Mouse (Mus musculus): Measurements from ENCODE around the gene Unc119b.
"Not testable (repeated sequence)": the region's sequence is repeated elsewhere in the genome, so short reads cannot be mapped to it uniquely, and the experiment has no call there.

Unc119b gene

DNA sequence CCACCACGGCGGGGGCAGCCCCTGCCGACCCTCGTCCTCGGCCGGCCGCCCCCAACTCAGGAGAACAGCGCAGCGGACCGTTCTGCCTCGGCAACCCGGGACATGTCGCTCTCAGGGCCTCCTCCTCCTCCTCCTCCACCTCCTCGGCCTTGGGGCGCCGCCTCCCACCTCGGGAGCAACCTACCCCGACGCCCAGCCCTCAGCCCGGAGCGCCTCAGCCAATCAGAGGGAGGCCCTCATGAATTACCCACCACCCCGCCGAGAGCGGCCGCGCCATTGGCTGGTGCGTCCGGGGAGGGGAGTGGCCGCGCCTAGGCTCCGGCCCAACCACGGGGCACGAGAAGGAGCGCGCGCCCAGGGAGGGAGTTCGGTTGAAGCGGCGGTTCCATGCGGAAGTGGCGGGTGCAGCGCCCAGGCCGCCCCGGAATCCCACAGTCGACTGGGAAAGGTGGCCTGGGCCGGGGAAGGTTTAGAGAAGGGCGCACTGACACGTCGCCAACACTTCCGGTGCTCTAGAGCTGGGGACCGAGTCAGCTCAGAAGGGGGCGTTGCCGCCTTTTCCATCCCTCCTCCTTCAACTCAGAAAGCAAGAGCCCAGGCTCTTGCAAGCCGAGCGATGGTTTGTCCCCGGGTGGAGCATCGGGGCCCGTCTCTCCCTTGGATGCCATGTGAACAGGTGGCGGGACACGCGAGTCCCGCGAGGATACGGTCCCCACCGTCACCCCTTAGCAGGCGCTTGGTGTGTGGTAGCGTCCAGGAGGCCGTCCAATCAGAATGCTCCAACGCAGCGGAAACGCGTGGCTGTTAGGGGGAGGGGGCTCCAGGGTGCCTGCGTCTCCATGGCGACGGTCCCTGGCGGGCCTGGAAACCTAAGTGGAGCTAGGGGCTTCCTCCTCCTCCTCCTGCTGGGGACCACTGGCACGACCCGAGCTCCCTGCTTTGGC, 23.5 kb upstream of the Unc119b start, which contains the start of gene Mlec:
Gene Mlec (minus strand): TSS at position 140 of the 944 bp plus-strand sequence.
- peak; percentile 97 for DNase-seq (ENCODE audit: low spot score)

DNA sequence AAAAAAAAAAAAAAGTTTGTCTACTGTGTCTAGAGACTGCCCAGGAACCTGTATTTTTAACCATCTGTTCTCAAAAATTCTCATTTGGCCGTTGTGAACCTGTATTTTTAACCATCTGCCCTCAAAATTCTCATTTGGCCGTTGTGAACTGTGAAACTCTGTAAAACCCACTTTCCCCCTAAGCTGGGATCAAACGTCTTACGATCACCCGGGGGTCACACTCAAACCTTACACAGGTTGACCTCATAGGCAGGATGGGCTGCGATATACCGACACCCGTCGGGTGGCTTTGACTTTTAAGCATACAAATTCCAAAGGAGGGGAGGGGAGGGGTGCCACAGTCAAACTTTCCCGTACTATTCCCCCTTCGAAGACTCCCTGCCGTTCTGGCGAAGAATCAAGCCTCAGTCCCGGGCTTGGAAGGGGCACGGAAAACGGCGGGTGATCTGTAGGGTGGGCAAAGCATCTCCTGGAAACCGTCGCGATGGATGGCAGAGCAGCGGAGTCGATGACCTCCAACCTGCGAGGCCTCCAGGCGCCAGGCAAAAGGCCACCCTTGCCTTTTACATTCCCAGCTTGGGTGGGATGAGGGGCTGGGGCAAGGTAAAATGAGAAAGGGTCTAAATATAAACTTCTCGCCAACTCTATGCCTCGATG, 22.3 kb upstream of the Unc119b start:
- DNase-seq (ENCODE audit: low spot score), result no peak

DNA sequence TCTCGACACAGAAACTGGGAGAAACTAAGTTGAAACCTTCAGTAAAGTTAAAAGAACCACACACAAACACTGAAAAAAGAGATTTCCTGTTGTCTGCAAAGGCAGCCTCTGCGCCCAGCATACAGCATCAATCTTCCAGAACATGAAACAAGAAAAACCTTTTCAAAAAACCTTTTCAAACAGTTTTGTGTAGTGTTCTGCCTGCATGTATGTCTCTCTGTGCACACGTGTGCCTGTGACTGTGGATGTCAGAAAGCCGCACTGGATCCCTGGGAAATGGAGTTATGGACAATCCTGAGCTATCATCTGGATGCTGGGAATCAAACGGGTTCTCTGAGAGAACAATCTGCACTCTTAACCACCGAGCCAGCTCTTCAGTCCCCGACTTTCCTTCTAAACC, 21.6 kb upstream of the Unc119b start:
- DNase-seq (ENCODE audit: low spot score), result no peak

DNA sequence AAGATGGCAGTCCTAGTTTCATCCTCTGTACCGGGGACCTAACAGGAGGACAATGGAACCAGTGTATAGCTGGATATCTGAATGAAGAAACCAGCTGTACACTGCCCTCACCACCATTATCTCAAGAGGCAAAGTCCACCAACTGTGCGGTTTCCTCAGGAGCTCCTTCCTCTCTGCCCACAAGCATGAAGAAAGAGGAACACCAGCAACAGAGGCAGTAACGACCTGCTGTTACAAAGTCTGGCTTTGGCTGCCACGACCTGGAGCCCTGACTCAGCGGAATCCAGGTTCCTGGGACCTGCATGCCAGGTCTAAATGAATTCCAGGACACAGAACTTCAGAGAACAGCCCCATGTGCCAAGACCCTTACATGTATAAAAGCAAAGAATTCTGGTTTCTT, 21.1 kb upstream of the Unc119b start:
- no peak for DNase-seq (ENCODE audit: low spot score)

DNA sequence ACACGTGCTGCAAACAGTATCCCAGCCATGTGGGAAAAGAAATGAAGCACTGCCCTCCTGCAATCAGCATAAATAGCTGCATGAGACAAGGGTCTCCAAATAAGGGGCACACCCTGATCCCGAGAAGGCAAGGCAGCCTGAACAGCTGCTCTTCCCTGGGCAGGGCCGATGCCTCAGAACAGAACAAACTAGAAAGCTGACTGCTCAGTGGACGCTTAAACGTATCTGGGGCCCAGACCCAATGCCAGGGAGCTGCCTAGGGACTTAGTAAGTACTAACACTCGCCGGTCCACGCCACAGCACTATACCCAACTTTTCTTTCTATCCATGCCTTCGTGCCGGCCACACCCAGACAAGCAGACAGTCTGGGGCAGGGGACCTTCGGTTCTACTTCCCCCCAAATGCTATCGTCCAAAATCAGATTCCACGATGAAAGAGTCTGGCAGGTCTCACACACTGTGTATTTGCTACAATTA, 20.4 kb upstream of the Unc119b start:
- no peak for DNase-seq (ENCODE audit: low spot score)

DNA sequence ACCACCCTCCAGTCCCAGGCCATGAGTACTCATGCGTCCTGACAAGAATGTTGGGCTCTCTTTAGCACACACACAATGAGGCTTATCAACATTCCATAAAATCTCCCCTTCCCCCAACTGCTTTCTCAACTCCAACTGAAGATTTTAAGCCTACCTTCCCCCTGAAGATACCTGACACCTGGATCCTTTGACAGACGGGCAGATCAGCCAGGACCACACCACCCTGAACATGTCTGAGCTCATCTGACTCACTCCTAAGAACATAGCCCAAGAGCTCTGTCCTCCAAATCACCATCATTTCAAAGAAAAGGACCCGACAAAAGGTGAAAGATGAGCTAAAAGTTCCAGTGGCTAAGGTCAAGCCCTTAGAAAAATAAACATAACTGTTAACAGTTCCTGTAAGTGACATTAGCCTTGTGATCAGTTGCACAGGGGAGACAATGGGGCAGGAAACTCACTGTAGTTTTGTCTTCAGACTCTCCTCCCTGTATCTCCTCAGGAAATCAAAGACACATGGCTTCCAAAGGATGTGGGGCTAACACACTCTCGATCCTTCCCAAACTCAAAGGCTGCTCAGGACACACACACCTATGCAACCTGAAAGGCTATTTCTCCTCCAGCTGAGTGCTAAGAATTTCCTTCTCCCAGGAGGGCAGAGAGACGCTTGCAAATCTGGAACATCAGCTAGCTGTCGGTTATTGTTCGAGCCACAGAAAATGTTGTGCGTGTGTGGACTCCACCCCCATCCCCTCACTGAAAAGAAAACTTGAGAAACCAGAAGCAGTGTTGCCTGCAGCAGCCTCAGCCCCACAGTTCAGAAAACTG, 17.6 kb upstream of the Unc119b start:
- no peak for DNase-seq (ENCODE audit: low spot score)

DNA sequence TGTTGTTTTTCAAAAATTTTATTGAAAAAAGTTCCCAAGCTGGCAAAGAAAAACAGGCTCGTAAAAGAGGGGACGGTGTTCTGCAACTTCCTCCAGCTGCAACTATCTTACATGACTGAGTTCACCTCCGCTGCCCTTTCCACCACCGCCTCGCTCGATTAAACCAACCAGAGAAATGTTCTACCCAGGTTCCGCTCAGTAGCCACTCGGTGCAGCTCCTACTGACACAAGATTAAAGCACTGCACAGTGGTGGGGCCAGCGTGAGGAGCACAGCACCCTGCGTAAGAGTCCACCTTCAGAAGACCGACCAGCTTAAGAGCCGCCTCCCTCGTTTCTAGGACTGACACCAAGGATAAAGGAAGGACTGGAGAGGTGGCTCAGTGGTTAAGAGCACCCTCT, 16.7 kb upstream of the Unc119b start:
- DNase-seq (ENCODE audit: low spot score), result no peak

DNA sequence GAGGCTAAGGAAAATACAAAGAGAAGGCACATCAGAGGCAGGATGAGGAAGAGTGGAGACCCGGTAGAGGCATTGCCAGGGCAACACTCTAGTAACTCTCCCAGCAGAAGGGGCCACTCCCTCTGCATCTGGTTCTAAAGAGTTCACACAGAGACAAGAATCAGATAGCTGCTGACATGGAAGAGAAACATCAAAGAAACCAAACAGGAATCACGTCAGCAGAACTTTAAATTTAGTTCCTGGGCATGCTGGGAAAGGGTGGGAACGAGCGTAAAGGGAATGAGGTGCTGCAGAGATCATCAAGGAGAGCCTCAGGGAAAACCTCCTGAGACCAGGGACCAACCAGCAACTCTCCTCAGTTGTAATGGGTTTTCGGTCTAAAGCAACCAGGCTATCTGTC, 16.2 kb upstream of the Unc119b start:
- DNase-seq (ENCODE audit: low spot score), result no peak

DNA sequence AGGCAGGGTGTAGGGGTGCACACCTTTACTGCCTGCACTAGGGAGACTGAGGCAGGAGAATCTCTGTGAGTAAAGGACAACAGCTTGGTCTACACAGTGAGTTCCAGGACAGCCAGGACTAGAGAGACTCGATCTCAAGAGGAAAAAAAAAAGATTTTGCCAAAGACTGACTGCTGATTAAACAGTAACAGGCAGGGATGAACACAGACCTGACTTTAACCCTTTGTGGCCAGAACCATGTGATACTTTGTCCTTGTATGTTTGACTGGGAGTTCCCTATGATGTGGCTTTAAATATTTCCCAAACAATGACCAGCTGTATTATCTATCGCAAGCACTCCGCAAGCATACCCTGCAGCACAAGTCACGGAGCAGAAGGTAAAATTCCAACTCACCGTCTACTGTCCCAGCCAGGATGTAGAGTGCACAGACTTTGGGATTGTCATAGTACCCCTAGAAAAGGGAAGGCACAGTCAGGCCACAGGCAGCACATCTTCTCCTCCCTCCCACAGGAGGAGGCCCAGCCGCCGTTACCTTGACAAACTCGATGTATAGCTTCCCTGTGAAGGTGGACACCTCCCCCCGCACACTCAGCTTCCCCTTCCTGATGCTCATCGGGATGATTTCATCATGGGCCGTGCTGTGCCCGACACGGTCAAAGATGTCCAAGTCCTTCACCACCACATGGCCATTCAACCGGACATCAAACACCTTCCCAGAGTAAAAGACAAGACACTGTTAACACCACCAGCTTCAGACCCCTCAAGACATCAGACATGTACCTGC, 15.1 kb upstream of the Unc119b start:
- no peak for DNase-seq (ENCODE audit: low spot score)

DNA sequence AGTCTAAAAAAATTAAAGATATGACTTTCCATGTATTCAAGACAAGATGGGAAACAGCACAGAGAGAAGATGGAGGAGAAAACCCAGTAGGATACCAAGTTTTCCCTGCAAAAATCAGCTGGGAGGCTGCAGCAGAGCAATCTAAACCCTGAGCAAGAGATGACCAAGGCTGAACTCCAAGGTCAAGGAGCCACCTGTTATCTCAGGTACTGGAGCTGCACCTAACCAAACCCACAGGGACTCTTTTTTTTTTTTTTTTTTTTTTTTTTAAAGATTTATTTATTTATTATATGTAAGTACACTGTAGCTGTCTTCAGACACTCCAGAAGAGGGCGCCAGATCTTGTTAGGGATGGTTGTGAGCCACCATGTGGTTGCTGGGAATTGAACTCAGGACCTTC, 14.1 kb upstream of the Unc119b start:
- not testable (repeated sequence) for DNase-seq (ENCODE audit: low spot score)

DNA sequence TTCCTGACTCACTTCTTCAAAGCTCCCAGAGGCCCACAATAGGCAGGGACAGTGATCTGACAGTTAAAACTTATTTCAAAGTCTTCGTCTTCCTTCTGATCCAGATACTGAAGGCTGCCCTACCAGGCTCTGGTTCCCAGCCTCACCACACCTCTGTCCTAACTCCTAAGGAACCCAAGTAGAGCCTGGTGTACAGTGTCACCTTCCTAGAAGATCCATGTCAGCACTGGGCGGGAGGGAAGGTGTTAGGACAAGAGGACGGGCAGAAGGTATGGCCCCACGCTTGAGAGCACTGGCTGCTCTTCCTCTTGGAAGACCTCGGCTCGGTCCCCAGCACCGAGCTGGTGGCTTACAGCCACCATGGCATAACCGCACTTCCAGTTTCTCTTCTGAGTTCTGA, 13.6 kb upstream of the Unc119b start:
- DNase-seq (ENCODE audit: low spot score), result no peak

DNA sequence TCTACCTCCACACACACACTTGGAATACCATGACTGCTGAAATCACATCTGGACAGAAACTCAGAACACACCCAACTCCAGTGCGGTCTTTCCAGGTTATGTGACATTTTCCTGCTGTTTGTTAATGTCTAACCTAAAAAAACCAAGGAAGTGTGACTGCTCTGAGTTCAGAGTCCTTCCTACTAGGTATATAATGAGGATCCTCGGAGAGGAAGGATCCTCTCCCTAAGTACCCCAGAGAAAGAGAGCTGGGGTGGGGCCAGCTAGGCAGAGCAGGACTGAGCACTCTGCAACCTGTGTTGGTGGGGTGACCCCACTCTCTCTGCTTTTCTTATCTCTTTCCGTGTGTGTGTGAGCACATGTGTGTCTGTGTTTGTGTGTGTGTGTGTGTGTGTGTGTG, 12.6 kb upstream of the Unc119b start:
- no peak for DNase-seq (ENCODE audit: low spot score)

DNA sequence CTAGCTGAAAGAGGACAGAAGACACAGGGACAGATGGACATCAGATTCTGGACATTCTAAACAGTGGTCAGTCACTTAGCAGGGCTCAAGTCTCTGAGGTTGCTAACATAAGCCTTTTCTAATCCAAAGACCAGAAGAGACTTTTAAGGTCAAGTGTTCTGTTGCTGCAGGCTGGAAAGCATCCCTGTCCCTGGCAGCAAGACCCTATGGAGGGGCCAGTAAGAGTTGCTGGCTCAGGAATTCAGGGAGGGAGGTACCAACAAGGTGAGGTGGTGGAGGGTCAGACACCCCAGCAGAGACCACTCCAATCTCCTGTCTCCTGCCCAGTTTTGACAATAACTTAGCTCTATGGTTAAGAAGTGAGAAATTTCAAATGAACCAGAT, 12.0 kb upstream of the Unc119b start:
- DNase-seq (ENCODE audit: low spot score), result no peak

DNA sequence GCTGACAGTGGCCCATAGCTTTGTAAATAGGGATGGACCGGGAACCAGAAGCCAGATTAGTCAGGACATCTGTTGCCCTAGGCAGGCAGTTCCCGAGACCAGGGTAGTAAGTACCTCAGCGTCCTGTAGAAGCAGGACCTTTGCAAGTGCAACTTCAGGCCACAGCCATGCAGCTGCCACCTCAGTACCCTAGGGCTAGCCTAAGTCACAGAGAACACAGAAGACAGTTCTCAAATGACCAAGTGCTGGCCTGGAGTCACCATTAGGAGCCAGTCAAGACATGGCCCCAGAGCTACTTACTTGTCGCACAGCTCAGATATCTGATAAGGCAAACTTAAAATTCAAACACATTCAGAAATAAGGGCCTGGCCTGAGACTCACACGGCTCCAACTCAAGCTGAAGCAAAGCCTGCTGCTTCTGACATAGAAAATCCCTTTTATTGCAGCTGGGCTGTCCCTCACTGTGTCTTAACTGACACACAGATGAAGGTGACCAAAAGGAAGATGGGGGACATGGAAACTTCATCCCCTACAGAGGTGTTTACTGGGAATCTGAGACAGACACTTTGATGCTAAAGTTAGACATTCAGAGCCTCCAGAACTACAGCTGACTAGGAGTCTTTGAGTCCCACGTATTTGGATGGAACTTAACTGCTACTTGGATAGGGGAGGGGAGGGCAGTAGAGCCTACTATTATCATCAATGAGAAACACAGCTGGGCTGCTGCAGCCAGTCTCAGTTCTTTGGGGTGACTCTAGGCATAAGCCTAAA, 11.4 kb upstream of the Unc119b start:
- no peak for DNase-seq (ENCODE audit: low spot score)

DNA sequence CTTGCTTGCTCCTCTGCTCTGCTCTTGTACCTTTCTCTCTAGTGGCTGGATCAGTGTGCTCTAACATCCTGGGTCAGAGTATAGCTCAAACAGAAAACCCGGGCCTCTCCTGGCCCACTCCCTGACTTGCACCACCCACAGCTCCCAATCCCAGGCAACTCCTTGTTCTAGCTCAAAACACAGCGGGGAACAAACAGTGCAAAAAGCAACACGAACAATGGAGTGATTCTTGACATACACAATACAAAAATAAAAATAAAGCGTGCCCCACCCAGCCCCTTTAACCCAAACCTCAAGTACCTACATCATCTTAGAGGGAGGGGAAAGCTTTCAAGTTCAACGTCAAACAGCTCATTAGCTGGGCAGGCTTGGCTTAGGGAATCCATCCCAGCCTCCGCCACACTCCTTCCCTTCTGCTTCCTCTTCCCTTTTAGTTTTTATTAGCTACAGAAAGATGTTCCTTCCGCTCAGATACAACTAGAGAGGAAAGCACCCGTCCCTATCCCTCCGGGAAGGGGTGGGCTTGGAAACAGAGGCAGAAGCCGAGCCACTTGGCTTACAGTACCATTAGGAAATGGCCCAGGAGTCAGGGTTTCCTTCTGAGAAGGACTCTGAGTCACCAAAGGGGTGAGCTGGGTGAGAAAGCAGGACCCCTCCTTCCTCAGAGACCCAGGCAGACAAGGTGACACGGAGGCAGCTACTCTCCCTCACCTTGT, 10.6 kb upstream of the Unc119b start:
- DNase-seq (ENCODE audit: low spot score), result no peak

DNA sequence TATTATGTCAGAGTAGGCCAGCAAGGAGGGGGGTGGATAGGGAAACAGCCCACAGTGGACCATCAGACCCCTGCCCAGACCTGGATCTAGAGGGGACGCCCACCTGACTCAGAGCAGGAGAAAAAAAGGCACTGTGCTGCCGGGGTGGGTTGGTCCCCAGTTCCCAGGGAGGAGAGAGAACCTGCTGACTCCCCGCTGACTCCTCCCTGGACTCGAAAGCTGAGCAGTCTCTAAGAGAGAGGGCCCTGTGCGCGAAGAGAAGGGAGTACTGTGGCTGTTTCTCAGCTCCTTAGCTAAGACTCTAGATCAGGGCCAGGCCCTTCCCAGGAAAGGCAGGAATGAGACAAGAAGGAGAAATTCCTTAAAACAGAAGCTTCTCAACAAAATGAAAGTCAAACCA, 9.7 kb upstream of the Unc119b start:
- no peak for DNase-seq (ENCODE audit: low spot score)

DNA sequence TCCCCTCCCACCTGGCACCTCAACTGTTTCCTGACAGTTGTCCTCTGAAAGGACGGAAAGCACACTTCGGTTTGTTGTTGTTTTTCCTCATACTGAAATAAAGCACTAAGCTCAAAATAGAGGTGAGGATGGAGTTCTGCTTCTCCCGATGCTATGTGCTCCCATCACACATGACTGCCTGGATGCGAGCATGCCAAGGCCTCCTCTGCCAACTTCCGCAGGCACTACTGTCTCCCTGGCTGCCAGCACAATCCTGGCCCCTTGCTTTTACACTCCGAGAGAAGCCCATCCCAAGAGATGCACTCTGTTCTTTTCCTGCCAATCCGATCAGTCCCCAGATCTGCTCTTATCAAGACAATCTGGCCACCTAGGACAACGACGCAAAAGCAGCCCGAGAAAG, 8.8 kb upstream of the Unc119b start:
- no peak for DNase-seq (ENCODE audit: low spot score)

DNA sequence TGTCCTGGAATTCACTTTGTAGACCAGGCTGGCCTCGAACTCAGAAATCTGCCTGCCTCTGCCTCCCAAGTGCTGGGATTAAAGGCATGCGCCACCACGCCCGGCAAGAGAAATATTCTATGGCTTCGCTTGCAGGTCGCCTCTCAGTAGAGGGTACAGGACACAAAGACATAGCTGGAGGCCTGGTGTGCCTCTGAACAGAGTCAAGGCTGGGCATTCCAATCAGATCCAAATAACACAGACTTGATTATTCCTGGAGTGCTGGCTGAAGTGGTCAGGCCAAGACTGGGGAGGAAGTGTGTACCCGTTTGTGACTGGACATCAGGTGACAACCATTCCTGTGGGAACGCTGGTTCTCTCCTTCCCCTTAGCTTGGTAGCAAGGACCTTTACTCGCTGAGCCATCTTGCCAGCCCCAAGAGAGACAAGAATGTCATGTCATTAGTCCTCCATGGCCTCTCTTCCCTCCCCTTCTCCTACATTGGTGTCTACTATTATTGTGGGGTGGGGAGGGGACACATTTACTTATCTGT, 7.5 kb upstream of the Unc119b start:
- no peak for DNase-seq (ENCODE audit: low spot score)

DNA sequence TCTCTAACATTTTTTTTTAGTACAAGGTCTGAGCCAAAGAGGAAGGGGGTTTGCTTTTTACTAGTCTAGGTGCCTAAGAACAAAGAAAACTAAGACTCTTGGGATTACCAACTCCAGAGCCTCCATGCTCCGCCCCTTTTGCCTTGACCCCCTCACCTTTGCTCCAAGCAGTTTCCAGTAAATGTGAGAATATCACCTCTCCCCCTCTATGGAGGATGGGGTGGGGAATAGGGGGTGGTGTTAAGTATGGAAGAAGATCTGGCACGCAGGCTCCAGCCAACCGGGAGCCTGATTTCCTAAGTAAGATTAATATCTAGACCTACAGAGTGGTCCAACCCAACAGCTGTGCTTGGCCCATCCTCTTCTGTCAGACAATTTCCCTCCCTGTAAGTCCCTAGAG, 6.0 kb upstream of the Unc119b start:
- no peak for DNase-seq (ENCODE audit: low spot score)

DNA sequence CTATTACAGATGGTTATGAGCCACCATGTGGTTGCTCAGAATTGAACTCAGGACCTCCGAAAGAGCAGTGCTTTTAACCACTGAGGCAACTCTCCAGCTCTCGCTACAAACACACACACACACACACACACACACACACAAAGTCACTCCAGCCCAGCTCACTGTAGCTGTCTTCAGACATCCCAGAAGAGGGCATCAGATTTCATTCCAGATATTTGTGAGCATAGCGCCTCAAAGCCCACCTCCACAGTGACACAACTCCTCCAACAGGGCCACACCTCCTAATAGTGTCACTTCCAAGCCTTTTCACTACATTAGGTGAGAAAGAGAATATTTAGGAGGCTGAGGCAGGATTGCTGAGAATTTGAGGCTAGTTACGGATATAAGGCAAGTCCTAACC, 4.3 kb upstream of the Unc119b start:
- DNase-seq (ENCODE audit: low spot score), result no peak

All from testis, postnatal 10 days (tissue).